Mouse (Mus musculus): ENCODE measurements around the gene Egfr.

Egfr gene

GRCm38 (mm10) chr11:16752007-16752348, at the start of gene Egfr:
Egfr (plus strand) TSS chr11:16752203.
- peak; percentile 44 for DNase-seq (ENCODE audit: low read depth)

- no peak for DNase-seq (ENCODE audit: low read depth)
These were observed 48.8 kb upstream of the Egfr start for GRCm38 (mm10) chr11:16703221-16703620.

GRCm38 (mm10) chr11:16735083-16735644, 16.8 kb upstream of the Egfr start:
- DNase-seq (ENCODE audit: low read depth) = peak; percentile 37

GRCm38 (mm10) chr11:16737323-16737722, 14.7 kb upstream of the Egfr start:
- DNase-seq (ENCODE audit: low read depth) = no peak

- DNase-seq (ENCODE audit: low read depth) = no peak
These were observed 13.3 kb upstream of the Egfr start for GRCm38 (mm10) chr11:16738691-16739090.

- DNase-seq (ENCODE audit: low read depth) = no peak
These were observed 12.8 kb upstream of the Egfr start for GRCm38 (mm10) chr11:16739155-16739554.

- no peak for DNase-seq (ENCODE audit: low read depth)
These were observed 11.1 kb upstream of the Egfr start for GRCm38 (mm10) chr11:16740691-16741611.

GRCm38 (mm10) chr11:16742251-16742650, 9.8 kb upstream of the Egfr start:
- no peak for DNase-seq (ENCODE audit: low read depth)

- DNase-seq (ENCODE audit: low read depth) = no peak
These were observed 9.2 kb upstream of the Egfr start for GRCm38 (mm10) chr11:16742821-16743220.

- DNase-seq (ENCODE audit: low read depth) = no peak
These were observed 483 bp upstream of the Egfr start for GRCm38 (mm10) chr11:16751457-16751982.

- DNase-seq (ENCODE audit: low read depth) = peak; percentile 17
These were observed 548 bp downstream of the Egfr start for GRCm38 (mm10) chr11:16752349-16753153.

GRCm38 (mm10) chr11:16753154-16754040, 1.4 kb downstream of the Egfr start:
- DNase-seq (ENCODE audit: low read depth) = no peak

GRCm38 (mm10) chr11:16759930-16760329, 7.9 kb downstream of the Egfr start:
- no peak for DNase-seq (ENCODE audit: low read depth)

- no peak for DNase-seq (ENCODE audit: low read depth)
These were observed 9.2 kb downstream of the Egfr start for GRCm38 (mm10) chr11:16761184-16761583.

GRCm38 (mm10) chr11:16766038-16766815, 14.2 kb downstream of the Egfr start:
- peak; percentile 35 for DNase-seq (ENCODE audit: low read depth)

GRCm38 (mm10) chr11:16767984-16768383, 16.0 kb downstream of the Egfr start:
- no peak for DNase-seq (ENCODE audit: low read depth)

- no peak for DNase-seq (ENCODE audit: low read depth)
These were observed 17.3 kb downstream of the Egfr start for GRCm38 (mm10) chr11:16769276-16769675.

GRCm38 (mm10) chr11:16769709-16770303, 17.8 kb downstream of the Egfr start:
- no peak for DNase-seq (ENCODE audit: low read depth)

- no peak for DNase-seq (ENCODE audit: low read depth)
These were observed 19.0 kb downstream of the Egfr start for GRCm38 (mm10) chr11:16770966-16771365.

- no peak for DNase-seq (ENCODE audit: low read depth)
These were observed 20.7 kb downstream of the Egfr start for GRCm38 (mm10) chr11:16772717-16773116.
